Mouse (Mus musculus): ENCODE measurements at regions not wholly inside any gene's neighbourhood (a gene's known extent, or its start where the extent isn't known, plus 50 kb on each side); places are given as distances from the start of the nearest gene placed in this dataset.
A peak's percentile ranks its signal among the peaks of the same experiment; 100 is the strongest.

- H3K4me3 ChIP-seq (ENCODE audit: low read length) = no peak overlapping the region
- H3K4me1 ChIP-seq (ENCODE audit: control insufficient read depth, insufficient read depth, low read depth, low read length) = no peaks in the 10 kb centered on the region
- no peak overlapping the region for H3K27ac ChIP-seq (ENCODE audit: low read depth, low read length)
- no peaks in the 10 kb centered on the region for H3K27me3 ChIP-seq (replicated peaks; ENCODE audit: control insufficient read depth, insufficient read depth, low read length)
- no peaks in the 10 kb centered on the region for H3K9me3 ChIP-seq (ENCODE audit: control insufficient read depth, low read length)
- H3K36me3 ChIP-seq (ENCODE audit: control insufficient read depth, insufficient read depth, low read length) = no peaks in the 10 kb centered on the region
- H3K9ac ChIP-seq (ENCODE audit: low read depth, low read length) = no peak overlapping the region
- 82% methylated on average over 11 of the region's 11 CpGs for WGBS
- no peak overlapping the region for H3K4me2 ChIP-seq (ENCODE audit: low read length)
- peak; percentile 75 for ATAC-seq
Measured at GRCm38 (mm10) chr5:52309317-52310060, 54.1 kb upstream of the Sod3 start.

GRCm38 (mm10) chr5:52296303-52296702, 67.3 kb upstream of the Sod3 start:
- Histone ChIP-seq H3K4me2 (ENCODE audit: low read length) (no peak overlapping the region), H3K9me3 (ENCODE audit: control insufficient read depth, low read length) (0 out of 2 replicates have a peak, but pooled peaks cover 3% of the 10 kb centered on the region), H3K27me3 (replicated peaks; ENCODE audit: control insufficient read depth, insufficient read depth, low read length) (no peaks in the 10 kb centered on the region), H3K36me3 (ENCODE audit: control insufficient read depth, insufficient read depth, low read length) (no peaks in the 10 kb centered on the region), H3K9ac (ENCODE audit: low read depth, low read length) (no peak overlapping the region), H3K4me1 (ENCODE audit: control insufficient read depth, insufficient read depth, low read depth, low read length) (no peaks in the 10 kb centered on the region), H3K4me3 (ENCODE audit: low read length) (no peak overlapping the region), H3K27ac (ENCODE audit: low read depth, low read length) (no peak overlapping the region)
- WGBS = 94% methylated on average over 3 of the region's 3 CpGs
- ATAC-seq = no peak

GRCm38 (mm10) chr5:52294466-52294865, 69.1 kb upstream of the Sod3 start:
- no peak overlapping the region for H3K9ac ChIP-seq (ENCODE audit: low read depth, low read length)
- H3K36me3 ChIP-seq (ENCODE audit: control insufficient read depth, insufficient read depth, low read length) = no peaks in the 10 kb centered on the region
- WGBS = 55% methylated on average over 8 of the region's 8 CpGs
- no peak overlapping the region for H3K4me2 ChIP-seq (ENCODE audit: low read length)
- H3K27ac ChIP-seq (ENCODE audit: low read depth, low read length) = no peak overlapping the region
- no peak overlapping the region for H3K4me3 ChIP-seq (ENCODE audit: low read length)
- H3K9me3 ChIP-seq (ENCODE audit: control insufficient read depth, low read length) = 0 out of 2 replicates have a peak, but pooled peaks cover 3% of the 10 kb centered on the region
- no peaks in the 10 kb centered on the region for H3K4me1 ChIP-seq (ENCODE audit: control insufficient read depth, insufficient read depth, low read depth, low read length)
- ATAC-seq = peak; percentile 45; the same call in 1 of the 2 replicates
- no peaks in the 10 kb centered on the region for H3K27me3 ChIP-seq (replicated peaks; ENCODE audit: control insufficient read depth, insufficient read depth, low read length)

- WGBS = 76% methylated on average over 1 of the region's 1 CpGs
- no peak overlapping the region for H3K27ac ChIP-seq (ENCODE audit: low read depth, low read length)
- no peaks in the 10 kb centered on the region for H3K36me3 ChIP-seq (ENCODE audit: control insufficient read depth, insufficient read depth, low read length)
- H3K27me3 ChIP-seq (replicated peaks; ENCODE audit: control insufficient read depth, insufficient read depth, low read length) = no peaks in the 10 kb centered on the region
- H3K4me3 ChIP-seq (ENCODE audit: low read length) = no peak overlapping the region
- H3K9ac ChIP-seq (ENCODE audit: low read depth, low read length) = no peak overlapping the region
- no peaks in the 10 kb centered on the region for H3K4me1 ChIP-seq (ENCODE audit: control insufficient read depth, insufficient read depth, low read depth, low read length)
- no peak for ATAC-seq
- 0 out of 2 replicates have a peak, but pooled peaks cover 3% of the 10 kb centered on the region for H3K9me3 ChIP-seq (ENCODE audit: control insufficient read depth, low read length)
- no peak overlapping the region for H3K4me2 ChIP-seq (ENCODE audit: low read length)
Measured at GRCm38 (mm10) chr5:52288319-52288718, 75.3 kb upstream of the Sod3 start.

GRCm38 (mm10) chr5:52280871-52281270, 82.7 kb upstream of the Sod3 start:
- no peak overlapping the region for H3K4me2 ChIP-seq (ENCODE audit: low read length)
- ATAC-seq = no peak
- no peaks in the 10 kb centered on the region for H3K36me3 ChIP-seq (ENCODE audit: control insufficient read depth, insufficient read depth, low read length)
- no peaks in the 10 kb centered on the region for H3K9me3 ChIP-seq (ENCODE audit: control insufficient read depth, low read length)
- 87% methylated on average over 2 of the region's 2 CpGs for WGBS
- H3K27ac ChIP-seq (ENCODE audit: low read depth, low read length) = no peak overlapping the region
- H3K4me1 ChIP-seq (ENCODE audit: control insufficient read depth, insufficient read depth, low read depth, low read length) = no peaks in the 10 kb centered on the region
- no peaks in the 10 kb centered on the region for H3K27me3 ChIP-seq (replicated peaks; ENCODE audit: control insufficient read depth, insufficient read depth, low read length)
- H3K9ac ChIP-seq (ENCODE audit: low read depth, low read length) = no peak overlapping the region
- no peak overlapping the region for H3K4me3 ChIP-seq (ENCODE audit: low read length)

- ATAC-seq = no peak
- H3K4me1 ChIP-seq (ENCODE audit: control insufficient read depth, insufficient read depth, low read depth, low read length) = no peaks in the 10 kb centered on the region
- no peak overlapping the region for H3K4me3 ChIP-seq (ENCODE audit: low read length)
- no peaks in the 10 kb centered on the region for H3K9me3 ChIP-seq (ENCODE audit: control insufficient read depth, low read length)
- H3K36me3 ChIP-seq (ENCODE audit: control insufficient read depth, insufficient read depth, low read length) = no peaks in the 10 kb centered on the region
- no peak overlapping the region for H3K27ac ChIP-seq (ENCODE audit: low read depth, low read length)
- no peak overlapping the region for H3K9ac ChIP-seq (ENCODE audit: low read depth, low read length)
- 66% methylated on average over 5 of the region's 5 CpGs for WGBS
- no peaks in the 10 kb centered on the region for H3K27me3 ChIP-seq (replicated peaks; ENCODE audit: control insufficient read depth, insufficient read depth, low read length)
- H3K4me2 ChIP-seq (ENCODE audit: low read length) = no peak overlapping the region
Measured at GRCm38 (mm10) chr5:52278111-52278510, 85.5 kb upstream of the Sod3 start.

GRCm38 (mm10) chr5:52263214-52263613, 72.9 kb upstream of the Dhx15 start:
- Histone ChIP-seq H3K4me2 (ENCODE audit: low read length) (no peak overlapping the region), H3K36me3 (ENCODE audit: control insufficient read depth, insufficient read depth, low read length) (no peaks in the 10 kb centered on the region), H3K9ac (ENCODE audit: low read depth, low read length) (no peak overlapping the region), H3K4me1 (ENCODE audit: control insufficient read depth, insufficient read depth, low read depth, low read length) (no peaks in the 10 kb centered on the region), H3K27me3 (replicated peaks; ENCODE audit: control insufficient read depth, insufficient read depth, low read length) (no peaks in the 10 kb centered on the region), H3K27ac (ENCODE audit: low read depth, low read length) (no peak overlapping the region), H3K9me3 (ENCODE audit: control insufficient read depth, low read length) (no peaks in the 10 kb centered on the region), H3K4me3 (ENCODE audit: low read length) (no peak overlapping the region)
- 85% methylated on average over 11 of the region's 11 CpGs for WGBS
- no peak for ATAC-seq

- H3K4me3 ChIP-seq (ENCODE audit: low read length) = no peak overlapping the region
- no peaks in the 10 kb centered on the region for H3K36me3 ChIP-seq (ENCODE audit: control insufficient read depth, insufficient read depth, low read length)
- WGBS = 95% methylated on average over 2 of the region's 2 CpGs
- H3K9ac ChIP-seq (ENCODE audit: low read depth, low read length) = no peak overlapping the region
- H3K4me2 ChIP-seq (ENCODE audit: low read length) = no peak overlapping the region
- H3K9me3 ChIP-seq (ENCODE audit: control insufficient read depth, low read length) = no peaks in the 10 kb centered on the region
- H3K4me1 ChIP-seq (ENCODE audit: control insufficient read depth, insufficient read depth, low read depth, low read length) = no peaks in the 10 kb centered on the region; the same call in 1 of the 2 replicates
- no peak overlapping the region for H3K27ac ChIP-seq (ENCODE audit: low read depth, low read length)
- H3K27me3 ChIP-seq (replicated peaks; ENCODE audit: control insufficient read depth, insufficient read depth, low read length) = no peaks in the 10 kb centered on the region
- ATAC-seq = no peak
Measured at GRCm38 (mm10) chr5:52258075-52258474, 67.8 kb upstream of the Dhx15 start.

GRCm38 (mm10) chr5:52254602-52255071, 64.3 kb upstream of the Dhx15 start:
- no peak overlapping the region for H3K9ac ChIP-seq (ENCODE audit: low read depth, low read length)
- no peaks in the 10 kb centered on the region; the same call in 1 of the 2 replicates for H3K4me1 ChIP-seq (ENCODE audit: control insufficient read depth, insufficient read depth, low read depth, low read length)
- no peaks in the 10 kb centered on the region for H3K27me3 ChIP-seq (replicated peaks; ENCODE audit: control insufficient read depth, insufficient read depth, low read length)
- no peaks in the 10 kb centered on the region for H3K36me3 ChIP-seq (ENCODE audit: control insufficient read depth, insufficient read depth, low read length)
- no peak for ATAC-seq
- H3K27ac ChIP-seq (ENCODE audit: low read depth, low read length) = no peak overlapping the region
- no peak overlapping the region for H3K4me3 ChIP-seq (ENCODE audit: low read length)
- H3K9me3 ChIP-seq (ENCODE audit: control insufficient read depth, low read length) = no peaks in the 10 kb centered on the region
- H3K4me2 ChIP-seq (ENCODE audit: low read length) = no peak overlapping the region
- WGBS = 66% methylated on average over 14 of the region's 14 CpGs

Measured in hindbrain, embryonic 16.5 days (tissue).